Mouse (Mus musculus) heart, postnatal 10 days (tissue): Measurements from ENCODE around the gene Sema4a. TPM values are rescaled to one million over a fixed set of nuclear protein-coding genes. Genes with fewer than 3 reads are reported as not detected.
"Not testable (repeated sequence)": the region's sequence is repeated elsewhere in the genome, so short reads cannot be mapped to it uniquely, and the experiment has no call there.

Experiments
- DNase-seq, 2 experiments: peaks; one replicate each; pipeline ENCODE4 v3.0.0; 2021
- intact Hi-C: fragments of 180-260 bp; cut with DNase I; formaldehyde crosslinking; loops from one replicate; pipeline ENCODE4 v1.15.1; 2025
- total RNA-seq, 2 experiments: library from RNA; stranded (reverse); gene quantifications; 2 replicates each; pipeline ENCODE4 v1.2.3; 2021

The Sema4a gene
- total RNA-seq, 2 experiments from 2014 or later: 1.8 to 1.9 TPM

GRCm38 (mm10) chr3:88437454-88437853 lies 23.5 kb downstream of the Sema4a start:
- intact Hi-C loops: no loop called here
- DNase-seq: no peak

DNA sequence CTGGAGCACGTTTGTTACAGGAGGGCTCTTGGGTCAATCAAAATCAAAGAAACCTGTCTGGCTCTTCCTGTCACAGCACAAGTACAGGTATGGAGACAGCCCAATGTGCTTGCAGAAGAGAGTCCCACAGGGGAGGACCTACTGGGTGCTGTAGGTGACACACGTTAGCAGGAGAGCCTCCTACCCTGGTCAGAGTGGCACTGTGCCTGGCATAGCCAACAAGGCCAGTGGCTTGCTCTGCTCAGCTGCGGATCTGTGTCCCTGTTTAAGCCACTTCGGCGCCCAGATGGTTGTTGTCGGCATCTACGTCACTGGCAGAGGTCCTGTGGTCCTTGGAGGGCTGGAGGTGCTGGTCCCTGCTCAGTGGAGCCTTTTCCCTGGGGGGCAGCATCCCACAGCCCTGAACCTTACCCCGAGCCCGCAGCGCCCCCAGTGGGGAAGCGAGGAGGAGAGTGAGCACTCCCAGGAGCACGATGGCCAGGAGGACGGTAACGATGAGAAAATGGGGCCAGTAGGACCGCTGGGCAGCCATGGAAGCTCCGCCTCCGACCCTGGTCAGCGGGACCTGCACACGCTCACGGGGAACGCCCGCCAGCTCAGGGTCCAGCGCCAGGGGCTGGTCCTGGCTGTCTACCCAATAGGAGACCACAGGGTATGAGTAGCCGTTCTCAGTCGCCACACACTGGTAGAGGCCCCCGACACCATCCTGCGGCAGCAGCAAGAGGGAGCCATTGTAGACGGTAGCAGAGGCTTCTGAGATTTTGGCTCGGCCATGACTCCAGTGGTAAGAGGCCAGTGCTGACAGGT lies 24.4 kb downstream of the Sema4a start:
- intact Hi-C loops: no loop called here
- DNase-seq: peak; percentile 54 to 68

GRCm38 (mm10) chr3:88435515-88435914 lies 25.5 kb downstream of the Sema4a start:
- intact Hi-C loops: no loop called here
- DNase-seq: no peak

GRCm38 (mm10) chr3:88428639-88429038 lies 32.3 kb downstream of the Sema4a start:
- DNase-seq: not testable (repeated sequence)
- intact Hi-C loops: loop anchor here (5.0 kb wide), 1 partner anchor 39 kb away; no protein-coding TSS in a partner anchor

GRCm38 (mm10) chr3:88427342-88427905 lies 33.6 kb downstream of the Sema4a start:
- intact Hi-C loops: loop anchor here (5.0 kb wide), 1 partner anchor 40 kb away; no protein-coding TSS in a partner anchor
- no peak for DNase-seq

- intact Hi-C loops: loop anchor here (2.0 to 5.0 kb wide), 2 partner anchors 15 to 41 kb away; partner anchors contain the start of gene Pmf1
- no peak for DNase-seq
Measured at GRCm38 (mm10) chr3:88425708-88426420, 35.1 kb downstream of the Sema4a start.

- intact Hi-C loops: loop anchor here (2.0 to 5.0 kb wide), 2 partner anchors 15 to 42 kb away; partner anchors contain the start of gene Pmf1
- DNase-seq: no peak
Measured at GRCm38 (mm10) chr3:88425330-88425689, 35.7 kb downstream of the Sema4a start.

GRCm38 (mm10) chr3:88424605-88425329 lies 36.2 kb downstream of the Sema4a start, which contains the start of gene Slc25a44:
Slc25a44 (minus strand) TSS chr3:88425139.
- intact Hi-C loops: loop anchor here (2.0 to 5.0 kb wide), 2 partner anchors 14 to 43 kb away; partner anchors contain the start of gene Pmf1
- DNase-seq: peak; percentile 98 to 99

DNA sequence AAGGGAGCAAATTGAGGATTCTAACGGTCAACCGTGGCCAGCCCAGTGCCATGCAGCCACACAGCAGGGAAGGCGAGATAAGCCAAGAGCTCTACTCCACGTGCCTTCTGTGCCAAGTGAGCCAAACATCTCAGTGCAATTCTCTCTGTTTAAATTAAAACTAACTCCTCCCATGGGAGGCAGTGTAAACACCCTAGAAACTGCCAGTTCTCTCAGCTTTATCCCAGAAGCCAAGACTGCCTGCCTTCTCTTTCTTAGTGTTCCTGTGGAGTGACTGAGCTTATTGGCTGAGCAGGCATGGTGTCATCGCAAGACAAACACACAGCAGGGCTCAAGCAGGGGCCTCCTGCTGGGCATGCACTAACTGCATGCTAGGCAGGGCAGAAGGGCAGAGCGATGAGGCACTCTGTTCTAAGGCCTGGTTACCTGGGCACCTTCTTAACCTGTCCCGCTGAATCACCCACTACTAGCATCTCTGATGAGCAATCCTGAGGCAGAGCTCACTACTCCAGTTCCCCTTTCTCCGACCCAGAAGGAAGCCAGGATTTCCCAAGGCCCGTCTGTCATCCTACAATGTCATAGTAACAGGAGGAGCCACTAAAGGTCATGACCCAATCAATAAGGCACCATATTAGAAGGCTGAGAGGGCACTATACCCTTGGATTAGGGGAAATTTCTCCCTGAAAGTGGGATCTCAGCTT lies 38.8 kb downstream of the Sema4a start:
- intact Hi-C loops: no loop called here
- no peak for DNase-seq

DNA sequence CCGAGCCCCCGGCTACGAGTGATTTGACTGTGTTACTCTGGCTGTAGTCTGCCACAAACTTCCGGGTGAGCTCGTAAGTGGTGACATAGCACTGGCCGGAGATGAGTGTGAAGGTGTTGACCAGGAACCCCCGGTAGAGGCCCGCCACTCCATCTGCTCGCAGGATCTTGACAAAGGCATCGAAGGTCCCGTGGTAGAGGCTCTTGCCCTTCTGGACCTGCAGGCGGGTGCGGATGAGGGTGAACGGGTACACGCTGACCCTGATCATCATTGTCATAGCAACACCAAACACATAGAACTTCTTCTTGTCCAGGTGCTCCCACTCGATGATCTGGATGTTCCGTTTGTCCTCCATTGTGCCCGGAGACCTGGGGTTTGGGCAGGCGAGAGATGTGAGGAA lies 40.2 kb downstream of the Sema4a start:
- DNase-seq: no peak
- intact Hi-C loops: no loop called here

DNA sequence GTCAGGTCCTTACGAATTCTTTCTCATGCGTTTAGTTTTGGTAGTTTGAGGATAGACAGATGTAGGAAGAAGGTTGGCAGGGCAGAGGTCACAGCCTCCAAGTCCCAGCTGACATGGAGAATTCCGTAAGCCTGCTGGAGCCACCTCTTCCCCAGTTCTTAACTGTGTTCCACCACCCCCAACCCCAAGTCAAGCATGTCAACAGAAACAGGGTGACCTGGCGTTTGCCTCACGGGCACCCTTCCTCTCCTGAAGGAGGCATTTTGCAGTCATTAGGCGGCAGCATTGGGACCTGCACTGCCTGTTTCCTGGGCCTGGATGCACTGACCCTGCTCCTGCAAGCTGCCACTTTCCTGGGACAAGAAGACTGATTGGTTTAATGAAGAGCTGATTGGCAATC lies 43.0 kb downstream of the Sema4a start:
- intact Hi-C loops: no loop called here
- no peak for DNase-seq

- intact Hi-C loops: no loop called here
- no peak for DNase-seq
Measured at GRCm38 (mm10) chr3:88415668-88416067, 45.3 kb downstream of the Sema4a start.

- DNase-seq: no peak
- intact Hi-C loops: no loop called here
Measured at GRCm38 (mm10) chr3:88412636-88413035, 48.3 kb downstream of the Sema4a start.

GRCm38 (mm10) chr3:88411681-88412080 lies 49.3 kb downstream of the Sema4a start:
- DNase-seq: peak; percentile 27 to 43
- intact Hi-C loops: loop anchor here (2.0 kb wide), 1 partner anchor 13 kb away; the partner anchor contains the start of gene Slc25a44

DNA sequence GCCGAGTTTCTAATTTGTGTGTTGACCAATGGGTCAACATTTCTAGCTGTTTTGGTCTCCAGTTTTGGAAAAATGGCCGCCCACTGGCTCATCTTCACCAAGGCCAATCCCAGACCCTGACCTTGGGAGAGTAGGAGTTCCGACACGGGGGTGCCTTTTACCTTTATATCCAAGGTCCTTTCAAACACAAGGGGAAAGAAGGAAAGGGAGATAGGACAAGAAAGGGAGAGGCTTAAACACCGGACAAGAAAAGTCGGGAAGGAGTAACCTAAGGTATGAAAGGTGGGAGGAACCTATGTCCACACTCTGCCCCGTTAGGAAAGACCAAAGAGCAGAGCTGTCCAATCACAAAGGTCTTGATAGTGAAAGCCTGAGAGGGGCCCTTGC lies 50.3 kb downstream of the Sema4a start:
- DNase-seq: peak in 1 of 2 experiments; percentile 64
- intact Hi-C loops: loop anchor here (2.0 kb wide), 1 partner anchor 14 kb away; the partner anchor contains the start of gene Slc25a44

- intact Hi-C loops: loop anchor here (2.0 kb wide), 1 partner anchor 15 kb away; the partner anchor contains the start of gene Slc25a44
- DNase-seq: peak; percentile 96 to 97
Measured at GRCm38 (mm10) chr3:88409741-88410644, 51.0 kb downstream of the Sema4a start, which contains the start of gene Pmf1. Pmf1 (minus strand) TSS chr3:88410331.

- intact Hi-C loops: loop anchor here (1.0 kb wide), 1 partner anchor 58 kb away; no protein-coding TSS in a partner anchor
Measured at GRCm38 (mm10) chr3:88408953-88409352, 52.0 kb downstream of the Sema4a start.

GRCm38 (mm10) chr3:88407529-88407928 lies 53.5 kb downstream of the Sema4a start:
- intact Hi-C loops: loop anchor here (2.0 kb wide), 2 partner anchors 69 to 119 kb away; no protein-coding TSS in a partner anchor
- no peak for DNase-seq

More at GRCm38 (mm10) chr3:88408953-88409352, 52.0 kb downstream of the Sema4a start:
- DNase-seq: no peak
